Mouse (Mus musculus): ENCODE measurements around the gene Zfp963. TPM values are rescaled to one million over a fixed set of nuclear protein-coding genes. Genes with fewer than 3 reads are reported as not detected.
A peak's percentile ranks its signal among the peaks of the same experiment; 100 is the strongest.

The Zfp963 gene
- polyA plus RNA-seq, 1 experiment from 2014 or later = 8.1 TPM

DNA sequence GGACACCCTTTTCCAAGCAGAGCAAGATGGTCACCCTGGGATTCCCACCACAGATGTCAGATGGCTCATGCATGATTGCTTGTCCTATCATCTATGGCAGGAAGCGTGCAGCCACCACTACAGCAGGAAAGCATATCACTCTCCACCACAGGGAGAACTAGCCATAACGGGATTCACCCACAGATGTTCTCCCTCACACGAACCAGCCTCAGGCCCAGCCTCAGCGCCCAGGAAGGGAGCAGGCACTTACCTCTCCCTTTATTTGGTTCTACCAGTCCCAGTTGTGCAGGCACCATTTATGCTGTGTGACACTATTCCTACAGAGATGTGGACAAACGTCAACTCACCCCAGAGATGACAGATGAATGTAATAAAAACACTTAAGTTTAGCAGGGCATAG lies 39.3 kb upstream of the Zfp963 start:
- peaks cover 35% of the 10 kb centered on the region for H3K4me1 ChIP-seq
- no peak overlapping the region for H3K4me2 ChIP-seq
- H3K27me3 ChIP-seq (replicated peaks) = no peaks in the 10 kb centered on the region
- WGBS = 92% methylated on average over 5 of the region's 5 CpGs
- no peak overlapping the region for H3K9ac ChIP-seq (replicated peaks)
- no peaks in the 10 kb centered on the region for H3K9me3 ChIP-seq (replicated peaks)
- H3K4me3 ChIP-seq (replicated peaks) = no peak overlapping the region
- ATAC-seq (ENCODE audit: low FRiP score) = no peak
- H3K27ac ChIP-seq (replicated peaks) = no peak overlapping the region
- H3K36me3 ChIP-seq = peaks cover 12% of the 10 kb centered on the region

DNA sequence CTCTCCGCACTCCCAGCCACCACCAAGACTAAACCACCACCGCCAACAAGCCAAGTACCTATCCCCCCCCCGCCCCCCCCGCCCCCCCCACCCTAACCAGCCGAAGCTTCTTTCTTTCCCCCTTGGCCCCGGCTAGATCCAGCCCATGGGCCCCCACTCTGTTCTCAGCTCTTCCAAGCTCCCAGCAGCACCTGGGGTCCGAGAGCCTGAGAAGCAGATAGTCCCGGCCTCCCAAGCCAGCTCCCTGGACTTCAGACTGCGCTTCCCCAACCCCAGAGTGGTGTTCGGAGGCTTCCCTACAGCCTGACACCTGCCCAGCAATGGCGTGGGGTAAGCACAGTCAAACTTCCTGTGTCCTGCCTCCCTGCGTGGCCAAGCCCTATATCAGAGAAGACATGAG lies 27.3 kb upstream of the Zfp963 start:
- H3K4me3 ChIP-seq (replicated peaks) = no peak overlapping the region
- H3K4me1 ChIP-seq = peaks cover 19% of the 10 kb centered on the region
- H3K9me3 ChIP-seq (replicated peaks) = no peaks in the 10 kb centered on the region
- WGBS = 74% methylated on average over 11 of the region's 12 CpGs
- ATAC-seq (ENCODE audit: low FRiP score) = no peak
- no peak overlapping the region for H3K27ac ChIP-seq (replicated peaks)
- H3K9ac ChIP-seq (replicated peaks) = no peak overlapping the region
- H3K27me3 ChIP-seq (replicated peaks) = no peaks in the 10 kb centered on the region
- no peaks in the 10 kb centered on the region for H3K36me3 ChIP-seq
- H3K4me2 ChIP-seq = no peak overlapping the region

DNA sequence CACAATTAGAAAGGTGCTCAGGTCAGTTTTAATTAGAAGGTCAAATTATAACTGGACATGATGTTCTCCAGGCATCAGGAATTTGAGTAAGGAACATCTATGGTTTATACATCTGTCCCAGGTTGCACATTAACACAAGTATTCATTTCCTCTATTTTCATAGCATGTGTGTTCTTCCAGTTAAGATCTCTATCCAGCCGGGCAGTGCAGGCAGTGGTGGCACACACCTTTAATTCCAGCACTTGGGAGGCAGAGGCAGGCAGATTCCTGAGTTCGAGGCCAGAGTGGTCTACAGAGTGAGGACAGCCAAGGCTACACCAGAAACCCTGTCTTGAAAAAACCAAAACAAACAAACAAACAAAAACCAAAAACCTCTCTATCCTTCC lies 25.4 kb upstream of the Zfp963 start:
- peak; percentile 43 for ATAC-seq (ENCODE audit: low FRiP score)
- WGBS = 54% methylated on average over 2 of the region's 2 CpGs

DNA sequence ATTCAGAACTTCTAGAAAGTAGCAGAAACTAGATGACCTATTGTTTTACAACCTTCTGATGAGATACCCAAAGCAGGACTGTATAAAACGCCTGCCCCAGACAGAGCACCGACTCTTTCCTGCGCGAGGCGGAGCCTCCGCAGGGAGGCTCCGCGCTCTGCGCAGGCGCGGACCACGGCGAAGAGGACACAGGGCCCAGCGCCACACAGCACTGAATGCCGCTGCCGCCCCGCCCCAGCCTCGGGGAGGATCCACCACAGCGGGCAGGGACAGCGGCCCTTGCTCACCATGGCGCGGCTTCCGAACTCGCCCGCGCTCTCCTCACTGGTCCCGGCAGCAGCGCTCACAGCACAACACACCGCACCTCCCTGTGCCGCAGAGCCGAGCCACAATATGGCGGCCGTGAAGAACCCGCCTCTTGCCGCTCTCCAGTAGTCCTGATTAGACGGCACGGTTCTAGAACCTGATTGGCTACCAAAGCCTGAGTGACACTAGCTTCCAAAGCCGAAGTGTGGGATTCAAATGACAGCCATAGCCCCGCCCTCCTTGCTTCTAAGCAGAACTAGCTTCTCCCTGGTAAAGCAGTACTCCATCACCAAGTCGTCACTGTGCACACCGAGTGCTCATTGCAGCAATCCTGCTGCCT lies 24.9 kb upstream of the Zfp963 start, which contains the start of gene Gm20422:
Gene Gm20422 (minus strand): TSS at position 384 of the 646 bp plus-strand sequence.
- peak within 1 kb of the TSS; percentile 68 for H3K4me3 ChIP-seq (replicated peaks)
- WGBS = 0% methylated on average over 41 of the region's 41 CpGs
- peak within 1 kb of the TSS; percentile 90 for H3K9ac ChIP-seq (replicated peaks)
- H3K27me3 ChIP-seq (replicated peaks) = no peaks in the 10 kb centered on the region
- H3K4me2 ChIP-seq = peak within 1 kb of the TSS; percentile 59
- peaks cover 32% of the 10 kb centered on the region for H3K4me1 ChIP-seq
- peak; percentile 99 for ATAC-seq (ENCODE audit: low FRiP score)
- H3K27ac ChIP-seq (replicated peaks) = peak within 1 kb of the TSS; percentile 99
- H3K9me3 ChIP-seq (replicated peaks) = no peaks in the 10 kb centered on the region
- no peaks in the 10 kb centered on the region for H3K36me3 ChIP-seq

More for the DNA sequence above, 25.4 kb upstream of the Zfp963 start:
- peak overlapping the region; percentile 50 for H3K4me2 ChIP-seq
- H3K4me3 ChIP-seq (replicated peaks) = peak overlapping the region; percentile 68
- no peaks in the 10 kb centered on the region for H3K27me3 ChIP-seq (replicated peaks)
- 0 out of 2 replicates have a peak overlapping the region, but pooled peaks have one; percentile 18 for H3K9ac ChIP-seq (replicated peaks)
- no peaks in the 10 kb centered on the region for H3K36me3 ChIP-seq
- peaks cover 32% of the 10 kb centered on the region for H3K4me1 ChIP-seq
- peak overlapping the region; percentile 99 for H3K27ac ChIP-seq (replicated peaks)
- H3K9me3 ChIP-seq (replicated peaks) = no peaks in the 10 kb centered on the region

DNA sequence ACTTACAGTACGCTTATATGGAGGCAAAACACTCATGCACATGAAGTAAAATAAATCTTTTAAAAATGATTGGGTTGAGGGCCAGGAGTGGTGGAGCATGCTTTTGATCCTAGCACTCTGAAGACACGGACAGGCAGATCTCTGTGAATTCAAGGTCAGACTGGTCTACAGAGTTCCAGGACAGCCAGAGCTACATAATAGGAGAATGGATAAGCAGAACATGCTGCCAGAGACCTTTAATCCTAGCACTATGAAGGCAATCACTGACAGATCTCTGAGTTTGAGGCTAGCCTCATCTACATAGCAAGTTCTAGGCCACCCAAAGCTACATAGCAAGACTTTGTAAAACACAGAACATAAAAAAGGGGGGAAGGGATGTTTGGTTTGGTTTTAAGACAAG lies 22.3 kb upstream of the Zfp963 start:
- H3K4me2 ChIP-seq = peak overlapping the region; percentile 15; the same call in 1 of the 2 replicates
- H3K27ac ChIP-seq (replicated peaks) = no peak overlapping the region
- H3K9ac ChIP-seq (replicated peaks) = 0 out of 2 replicates have a peak overlapping the region, but pooled peaks have one; percentile 1

DNA sequence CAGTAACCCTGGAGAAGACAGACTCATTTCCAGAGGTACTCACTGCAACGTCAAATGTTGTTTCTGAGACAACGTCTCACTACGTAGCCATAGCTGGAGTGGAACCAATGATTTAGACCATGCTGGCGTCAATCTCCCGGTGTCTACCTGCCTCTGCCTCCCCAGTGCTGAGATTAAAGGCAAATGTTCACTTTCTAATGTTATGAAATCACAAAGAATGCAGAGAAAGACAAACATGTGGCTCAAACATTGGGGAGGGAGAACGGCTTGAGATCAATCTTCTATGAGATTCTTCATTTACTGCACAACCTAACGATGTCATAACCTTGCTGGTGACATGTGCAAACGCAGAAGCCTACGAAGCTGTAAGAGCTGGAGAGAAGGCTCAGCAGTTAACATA lies 21.5 kb upstream of the Zfp963 start:
- 88% methylated on average over 9 of the region's 9 CpGs for WGBS
- peaks cover 29% of the 10 kb centered on the region for H3K36me3 ChIP-seq
- ATAC-seq (ENCODE audit: low FRiP score) = no peak
- H3K27ac ChIP-seq (replicated peaks) = no peak overlapping the region
- H3K9me3 ChIP-seq (replicated peaks) = no peaks in the 10 kb centered on the region
- no peak overlapping the region for H3K4me2 ChIP-seq
- H3K4me3 ChIP-seq (replicated peaks) = no peak overlapping the region
- no peaks in the 10 kb centered on the region for H3K27me3 ChIP-seq (replicated peaks)
- no peak overlapping the region for H3K9ac ChIP-seq (replicated peaks)
- H3K4me1 ChIP-seq = peaks cover 32% of the 10 kb centered on the region

More for the DNA sequence above, 22.3 kb upstream of the Zfp963 start:
- ATAC-seq (ENCODE audit: low FRiP score) = no peak
- Histone ChIP-seq H3K9me3 (replicated peaks) (no peaks in the 10 kb centered on the region), H3K27me3 (replicated peaks) (no peaks in the 10 kb centered on the region), H3K4me3 (replicated peaks) (no peak overlapping the region), H3K36me3 (peaks cover 20% of the 10 kb centered on the region), H3K4me1 (peaks cover 32% of the 10 kb centered on the region)
- 87% methylated on average over 2 of the region's 2 CpGs for WGBS

DNA sequence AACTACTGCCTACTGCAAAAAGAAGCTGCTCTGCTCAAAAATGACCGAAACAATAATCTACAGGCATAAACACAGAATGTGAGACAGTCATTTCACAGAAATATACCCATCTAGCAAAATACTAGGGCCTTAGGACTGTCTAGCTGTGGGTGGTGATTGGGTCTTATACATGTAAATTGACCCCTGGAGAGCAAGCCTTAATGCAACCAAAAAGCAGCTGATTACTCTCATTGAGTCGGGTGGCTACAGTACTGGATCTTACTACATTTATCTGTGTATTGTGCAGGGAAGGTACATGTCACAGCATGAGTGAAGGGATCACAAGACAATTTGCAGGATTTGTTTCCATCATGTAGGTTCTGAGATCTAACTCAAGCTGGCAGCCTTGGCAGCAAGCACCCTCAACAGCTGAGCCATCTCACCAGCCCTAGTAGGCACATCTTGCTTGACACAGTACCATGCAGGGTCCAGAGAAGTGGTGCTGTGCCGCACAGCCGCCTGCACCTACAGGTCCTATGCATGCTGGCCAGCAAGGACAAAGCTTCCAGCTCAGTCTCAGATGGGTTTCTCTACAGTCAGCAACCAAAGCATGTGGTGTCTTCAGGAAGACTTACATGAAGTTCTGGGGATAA lies 12.2 kb upstream of the Zfp963 start:
- Histone ChIP-seq H3K27me3 (replicated peaks) (no peaks in the 10 kb centered on the region), H3K4me1 (no peaks in the 10 kb centered on the region), H3K4me2 (no peak overlapping the region), H3K4me3 (replicated peaks) (no peak overlapping the region), H3K9me3 (replicated peaks) (no peaks in the 10 kb centered on the region), H3K27ac (replicated peaks) (no peak overlapping the region), H3K36me3 (peaks cover 67% of the 10 kb centered on the region), H3K9ac (replicated peaks) (no peak overlapping the region)
- 84% methylated on average over 4 of the region's 4 CpGs for WGBS
- ATAC-seq (ENCODE audit: low FRiP score) = no peak

DNA sequence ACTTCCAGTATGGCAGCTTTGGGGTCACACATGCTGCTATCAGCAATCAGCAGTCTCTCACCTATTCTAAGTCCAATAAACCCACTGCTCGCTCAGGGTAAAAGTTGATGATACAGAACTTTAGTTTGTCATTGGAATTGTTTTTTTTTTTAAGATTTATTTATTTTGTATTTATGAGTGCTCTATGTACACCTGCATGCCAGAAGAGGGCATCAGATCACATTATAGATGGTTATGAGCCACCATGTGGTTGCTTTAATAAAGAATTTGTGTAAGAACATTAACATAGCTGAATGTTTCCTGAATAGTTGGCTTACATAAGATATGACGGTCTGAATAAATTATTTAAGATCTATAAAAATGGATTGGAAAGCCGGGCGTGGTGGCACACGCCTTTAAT lies 8.5 kb upstream of the Zfp963 start:
- Histone ChIP-seq H3K9me3 (replicated peaks) (no peaks in the 10 kb centered on the region), H3K4me2 (no peak overlapping the region), H3K4me1 (no peaks in the 10 kb centered on the region), H3K27ac (replicated peaks) (no peak overlapping the region), H3K9ac (replicated peaks) (no peak overlapping the region), H3K27me3 (replicated peaks) (no peaks in the 10 kb centered on the region), H3K36me3 (peaks cover 40% of the 10 kb centered on the region), H3K4me3 (replicated peaks) (no peak overlapping the region)
- WGBS = 93% methylated on average over 5 of the region's 5 CpGs
- no peak for ATAC-seq (ENCODE audit: low FRiP score)

DNA sequence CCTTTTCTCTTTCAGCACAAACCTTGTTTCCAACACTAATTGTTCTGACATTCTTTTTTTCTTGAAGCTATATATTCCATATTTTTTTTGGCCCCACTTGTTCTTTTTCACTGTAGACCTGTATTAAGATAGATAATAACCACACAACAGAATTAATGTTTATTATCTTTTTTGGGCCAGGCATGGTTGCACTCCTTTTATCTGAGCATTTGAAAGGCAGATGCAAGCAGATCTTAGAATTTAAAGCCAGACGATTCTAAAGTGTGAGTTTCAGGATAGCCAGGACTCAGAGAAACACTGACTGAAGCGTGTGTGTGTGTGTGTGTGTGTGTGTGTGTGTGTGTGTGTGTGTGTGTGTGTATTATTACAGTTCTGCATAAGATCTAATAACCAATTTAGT lies 2.7 kb upstream of the Zfp963 start:
- Histone ChIP-seq H3K4me1 (peaks cover 16% of the 10 kb centered on the region), H3K4me2 (no peak overlapping the region), H3K36me3 (peaks cover 9% of the 10 kb centered on the region), H3K27ac (replicated peaks) (no peak overlapping the region), H3K9me3 (replicated peaks) (no peaks in the 10 kb centered on the region), H3K27me3 (replicated peaks) (no peaks in the 10 kb centered on the region), H3K9ac (replicated peaks) (no peak overlapping the region), H3K4me3 (replicated peaks) (no peak overlapping the region)
- WGBS = 92% methylated on average over 2 of the region's 2 CpGs
- ATAC-seq (ENCODE audit: low FRiP score) = no peak

DNA sequence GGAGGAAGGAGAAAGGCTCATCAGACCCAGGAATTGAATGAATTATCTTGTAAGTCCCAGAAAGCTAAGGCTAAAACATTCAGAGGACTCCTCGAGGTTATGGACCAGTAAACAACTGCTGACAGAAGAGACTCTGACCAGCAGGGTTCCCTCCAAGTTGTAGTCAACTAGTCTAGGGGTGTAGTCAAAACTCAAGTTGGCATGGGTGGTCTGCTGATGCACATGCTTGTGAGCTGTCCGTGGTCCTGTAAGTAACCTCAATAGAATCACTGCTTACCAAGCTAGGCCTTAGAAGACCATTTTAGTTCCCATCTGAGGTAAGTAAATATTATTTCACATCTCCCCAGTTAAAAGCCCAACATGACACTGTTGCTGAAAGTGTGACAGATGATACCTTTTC lies 8.5 kb downstream of the Zfp963 start:
- H3K9me3 ChIP-seq (replicated peaks) = no peaks in the 10 kb centered on the region
- no peak overlapping the region for H3K27ac ChIP-seq (replicated peaks)
- 87% methylated on average over 2 of the region's 2 CpGs for WGBS
- no peak overlapping the region for H3K4me2 ChIP-seq
- no peak overlapping the region for H3K9ac ChIP-seq (replicated peaks)
- H3K4me3 ChIP-seq (replicated peaks) = no peak overlapping the region
- no peak for ATAC-seq (ENCODE audit: low FRiP score)
- H3K27me3 ChIP-seq (replicated peaks) = no peaks in the 10 kb centered on the region
- peaks cover 19% of the 10 kb centered on the region for H3K36me3 ChIP-seq
- no peaks in the 10 kb centered on the region for H3K4me1 ChIP-seq

DNA sequence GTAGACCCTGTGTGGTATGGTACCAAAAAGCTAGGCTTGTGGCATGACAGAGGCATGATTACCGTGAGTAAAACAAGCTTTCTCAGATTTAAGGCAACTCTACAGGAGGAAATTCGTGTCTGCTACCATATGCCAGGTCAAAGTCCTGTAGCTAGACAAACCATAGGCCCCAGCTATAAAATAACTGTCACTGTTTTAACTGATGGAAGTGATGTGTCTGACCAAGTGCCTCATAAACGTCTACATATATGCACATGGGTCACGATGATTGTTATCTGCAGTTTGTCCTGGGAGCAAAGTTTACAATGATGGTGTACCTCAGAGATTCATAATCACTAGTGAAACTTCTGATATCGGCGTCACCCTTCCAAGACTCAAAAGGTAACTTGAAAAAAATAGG lies 9.0 kb downstream of the Zfp963 start:
- 85% methylated on average over 6 of the region's 6 CpGs for WGBS
- Histone ChIP-seq H3K4me1 (no peaks in the 10 kb centered on the region), H3K36me3 (peaks cover 19% of the 10 kb centered on the region), H3K27ac (replicated peaks) (no peak overlapping the region), H3K27me3 (replicated peaks) (no peaks in the 10 kb centered on the region), H3K4me2 (no peak overlapping the region), H3K9me3 (replicated peaks) (no peaks in the 10 kb centered on the region), H3K9ac (replicated peaks) (no peak overlapping the region), H3K4me3 (replicated peaks) (no peak overlapping the region)
- no peak for ATAC-seq (ENCODE audit: low FRiP score)

DNA sequence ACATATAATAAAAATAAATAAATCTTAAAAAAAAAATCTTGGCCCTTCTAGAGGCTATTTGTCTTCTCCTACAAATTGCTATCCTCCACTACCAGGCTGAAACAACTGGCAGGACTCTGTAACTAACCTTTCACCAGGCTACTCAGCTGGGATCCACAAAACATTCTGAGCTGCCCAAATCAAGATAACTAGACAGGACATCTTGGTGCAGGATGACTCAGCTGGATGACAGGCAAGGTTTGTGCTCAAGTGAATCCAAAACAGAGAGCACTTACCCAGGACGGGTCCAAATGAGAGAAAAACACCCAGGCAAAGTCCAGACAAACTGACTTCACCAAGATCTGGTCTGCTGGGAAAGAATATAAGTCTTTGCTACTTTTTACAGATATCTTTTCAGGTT lies 14.3 kb downstream of the Zfp963 start:
- Histone ChIP-seq H3K9me3 (replicated peaks) (no peaks in the 10 kb centered on the region), H3K4me1 (no peaks in the 10 kb centered on the region), H3K36me3 (0 out of 2 replicates have a peak, but pooled peaks cover 2% of the 10 kb centered on the region), H3K4me3 (replicated peaks) (no peak overlapping the region), H3K27ac (replicated peaks) (no peak overlapping the region), H3K9ac (replicated peaks) (no peak overlapping the region), H3K4me2 (no peak overlapping the region), H3K27me3 (replicated peaks) (no peaks in the 10 kb centered on the region)
- WGBS = 77% methylated on average over 1 of the region's 1 CpGs
- no peak for ATAC-seq (ENCODE audit: low FRiP score)
